Mouse (Mus musculus): ENCODE data around the gene Pip5kl1. TPM values are rescaled to one million over a fixed set of nuclear protein-coding genes. Genes with fewer than 3 reads are reported as not detected.

Gene Pip5kl1
- polyA plus RNA-seq, 1 experiment from 2014 or later: not detected

Other genes starting within 250 kb of the Pip5kl1 start
- gene Ciz1, start 222.5 kb upstream of the Pip5kl1 start, polyA plus RNA-seq (2014; fragmentation: Nextera tagmentation; extraction: Ambion mirVana): 28.8 and 31.1 TPM in 2 replicates
- gene Dnm1, start 221.5 kb upstream of the Pip5kl1 start, polyA plus RNA-seq (2014; fragmentation: Nextera tagmentation; extraction: Ambion mirVana): 4.7 and 5.6 TPM in 2 replicates
- 56.6 and 64.5 TPM in 2 replicates for gene 1110008P14Rik, start 192.9 kb upstream of the Pip5kl1 start, polyA plus RNA-seq (2014; fragmentation: Nextera tagmentation; extraction: Ambion mirVana)
- 0.35 and 1.8 TPM in 2 replicates for gene Lcn2, start 186.5 kb upstream of the Pip5kl1 start, polyA plus RNA-seq (2014; fragmentation: Nextera tagmentation; extraction: Ambion mirVana)
- gene Ptges2, start 178.9 kb upstream of the Pip5kl1 start, polyA plus RNA-seq (2014; fragmentation: Nextera tagmentation; extraction: Ambion mirVana): 43.7 and 48.2 TPM in 2 replicates
- 4.5 and 4.7 TPM in 2 replicates for gene Naif1, start 124.3 kb upstream of the Pip5kl1 start, polyA plus RNA-seq (2014; fragmentation: Nextera tagmentation; extraction: Ambion mirVana)
- 6.6 and 8.0 TPM in 2 replicates for gene Slc25a25, start 123.4 kb upstream of the Pip5kl1 start, polyA plus RNA-seq (2014; fragmentation: Nextera tagmentation; extraction: Ambion mirVana)
- 5.8 and 6.3 TPM in 2 replicates for gene Fam102a, start 39.5 kb upstream of the Pip5kl1 start, polyA plus RNA-seq (2014; fragmentation: Nextera tagmentation; extraction: Ambion mirVana)
- 72.9 and 85.0 TPM in 2 replicates for gene Dpm2, start 3.9 kb upstream of the Pip5kl1 start, polyA plus RNA-seq (2014; fragmentation: Nextera tagmentation; extraction: Ambion mirVana)
- 0.13 TPM in 1 of 2 replicates, not detected in the other for gene 9430097D07Rik, start 887 bp downstream of the Pip5kl1 start, polyA plus RNA-seq (2014; fragmentation: Nextera tagmentation; extraction: Ambion mirVana)
- 33.4 and 35.7 TPM in 2 replicates for gene St6galnac4, start 12.3 kb downstream of the Pip5kl1 start, polyA plus RNA-seq (2014; fragmentation: Nextera tagmentation; extraction: Ambion mirVana)
- 11.0 and 12.2 TPM in 2 replicates for gene St6galnac6, start 24.9 kb downstream of the Pip5kl1 start, polyA plus RNA-seq (2014; fragmentation: Nextera tagmentation; extraction: Ambion mirVana)
- gene Ak1, start 47.0 kb downstream of the Pip5kl1 start, polyA plus RNA-seq (2014; fragmentation: Nextera tagmentation; extraction: Ambion mirVana): 336 and 355 TPM in 2 replicates
- gene Eng, start 71.8 kb downstream of the Pip5kl1 start, polyA plus RNA-seq (2014; fragmentation: Nextera tagmentation; extraction: Ambion mirVana): 146 and 148 TPM in 2 replicates
- gene Fpgs, start 129.3 kb downstream of the Pip5kl1 start, polyA plus RNA-seq (2014; fragmentation: Nextera tagmentation; extraction: Ambion mirVana): 12.1 and 12.2 TPM in 2 replicates
- 44.5 and 45.3 TPM in 2 replicates for gene Cdk9, start 138.3 kb downstream of the Pip5kl1 start, polyA plus RNA-seq (2014; fragmentation: Nextera tagmentation; extraction: Ambion mirVana)
- gene Sh2d3c, start 146.3 kb downstream of the Pip5kl1 start, polyA plus RNA-seq (2014; fragmentation: Nextera tagmentation; extraction: Ambion mirVana): 23.7 and 27.7 TPM in 2 replicates
- gene 6330409D20Rik, start 166.2 kb downstream of the Pip5kl1 start, polyA plus RNA-seq (2014; fragmentation: Nextera tagmentation; extraction: Ambion mirVana): 0.68 TPM in 1 of 2 replicates, not detected in the other
- 38.0 and 42.7 TPM in 2 replicates for gene Tor2a, start 182.4 kb downstream of the Pip5kl1 start, polyA plus RNA-seq (2014; fragmentation: Nextera tagmentation; extraction: Ambion mirVana)
- 0.22 TPM in 1 of 2 replicates, not detected in the other for gene Ttc16, start 200.8 kb downstream of the Pip5kl1 start, polyA plus RNA-seq (2014; fragmentation: Nextera tagmentation; extraction: Ambion mirVana)
- gene Ptrh1, start 201.0 kb downstream of the Pip5kl1 start, polyA plus RNA-seq (2014; fragmentation: Nextera tagmentation; extraction: Ambion mirVana): 2.6 and 3.6 TPM in 2 replicates
- 0.35 and 0.36 TPM in 2 replicates for gene Cfap157, start 209.6 kb downstream of the Pip5kl1 start, polyA plus RNA-seq (2014; fragmentation: Nextera tagmentation; extraction: Ambion mirVana)

All from heart, embryonic 14.5 days (tissue).